Mouse (Mus musculus) embryo, embryonic 9.5 days (tissue): ENCODE data around the gene Larp1b.

Experiments
- DNase-seq: peaks from one replicate; pipeline ENCODE4 v3.0.0-alpha.2; 2017; ENCODE audit errors: extremely low spot score

Gene Larp1b

GRCm38 (mm10) chr3:41082885-41083789 lies 133.5 kb downstream of the Larp1b start, which contains the start of gene Pgrmc2:
Gene Pgrmc2, minus strand, starts transcription at chr3:41083046.
- peak; percentile 98 for DNase-seq

- no peak for DNase-seq
Measured at GRCm38 (mm10) chr3:41083790-41084112, 134.1 kb downstream of the Larp1b start.

- no peak for DNase-seq
Measured at GRCm38 (mm10) chr3:41084421-41084820, 134.8 kb downstream of the Larp1b start.

- DNase-seq: no peak
Measured at GRCm38 (mm10) chr3:41087071-41087470, 137.4 kb downstream of the Larp1b start.
